Mouse (Mus musculus) hindbrain, postnatal 0 days (tissue): ENCODE measurements around the gene Zdbf2. TPM values are rescaled to one million over a fixed set of nuclear protein-coding genes. Genes with fewer than 3 reads are reported as not detected.

ENCODE experiments used
- ATAC-seq: fragments of 200-750 bp; cut with Nextera tagmentation; 2 replicates; pipeline ENCODE4 v1.8.0; 2017; ENCODE audit warnings: mild to moderate bottlenecking, moderate TSS enrichment, moderate library complexity
- DNase-seq: peaks from one replicate; pipeline ENCODE4 v3.0.0-alpha.2; 2015; ENCODE audit warnings: low spot score
- H3K27ac ChIP-seq: fragments of 300-500 bp; sonication (generic); 2 replicates; pipeline ENCODE4 v1.5.1; 2014; ENCODE audit warnings: mild to moderate bottlenecking
- H3K27me3 ChIP-seq: fragments of 300-500 bp; sonication (generic); 2 replicates; pipeline ENCODE4 v1.6.1; 2014; ENCODE audit warnings: low read length, mixed read lengths; ENCODE audit not compliant: insufficient read depth
- H3K36me3 ChIP-seq: fragments of 300-500 bp; sonication (generic); 2 replicates; pipeline ENCODE4 v1.6.1; 2014; ENCODE audit warnings: low read length, mixed read lengths; ENCODE audit not compliant: insufficient read depth
- H3K4me1 ChIP-seq: fragments of 300-500 bp; sonication (generic); 2 replicates; pipeline ENCODE4 v1.6.1; 2014; ENCODE audit warnings: antibody characterized with exemption, low read length, mixed read lengths; ENCODE audit not compliant: insufficient read depth
- H3K4me2 ChIP-seq: fragments of 300-500 bp; sonication (generic); 2 replicates; pipeline ENCODE4 v1.6.1; 2014; ENCODE audit warnings: low read depth, mild to moderate bottlenecking, low read length, moderate library complexity, mixed read lengths
- H3K4me3 ChIP-seq: fragments of 300-500 bp; sonication (generic); 2 replicates; pipeline ENCODE4 v1.5.1; 2014; ENCODE audit warnings: low read length
- H3K9ac ChIP-seq: fragments of 300-500 bp; sonication (generic); replicated peaks from 2 replicates; pipeline ENCODE4 v1.6.1; 2014; ENCODE audit warnings: mild to moderate bottlenecking, low read length, moderate library complexity, mixed read lengths
- H3K9me3 ChIP-seq: fragments of 300-500 bp; sonication (generic); 2 replicates; pipeline ENCODE4 v1.6.1; 2016; ENCODE audit warnings: low read length, mixed read lengths
- CTCF ChIP-seq: IDR thresholded peaks from 2 replicates; pipeline ENCODE4 v1.5.1; 2016; ENCODE audit warnings: antibody characterized with exemption, control low read depth, low read depth
- WGBS: fragments of 180-500 bp; shearing (Covaris S2); extraction: QIAGEN DNeasy Blood & Tissue Kit; methylation state at CpG from one replicate; pipeline ENCODE4 v1.1.7; 2014; 5-methylcytosine and 5-hydroxymethylcytosine counted together
- polyA plus RNA-seq: library from polyadenylated mRNA; unstranded; fragments of >200 nt; fragmentation: Nextera tagmentation; extraction: Ambion mirVana; gene quantifications from 2 replicates; pipeline ENCODE4 v1.2.1, GENCODE M21; 2015
- total RNA-seq: library from RNA; depleted of rRNA; stranded (reverse); fragments of >200 nt; gene quantifications from 2 replicates; pipeline ENCODE4 v1.2.3, GENCODE M21; 2014

Zdbf2 gene
- total and polyA plus RNA-seq, 2 experiments from 2014 or later, result 17.4 to 38.2 TPM

- Histone ChIP-seq H3K36me3 (no peaks in the 10 kb centered on the region), H3K27ac (no peak overlapping the region), H3K27me3 (peaks cover 52% of the 10 kb centered on the region; the same call in 1 of the 2 replicates), H3K9ac (no peak overlapping the region), H3K4me2 (no peak overlapping the region), H3K9me3 (no peaks in the 10 kb centered on the region), H3K4me1 (no peaks in the 10 kb centered on the region), H3K4me3 (no peak overlapping the region)
- no peak for ATAC-seq
- WGBS, result 48% methylated on average over 17 of the region's 17 CpGs
- no peak for DNase-seq
- no peak for TF ChIP-seq CTCF
Observed at GRCm38 (mm10) chr1:63261041-63261590, 11.9 kb upstream of the Zdbf2 start.

DNA sequence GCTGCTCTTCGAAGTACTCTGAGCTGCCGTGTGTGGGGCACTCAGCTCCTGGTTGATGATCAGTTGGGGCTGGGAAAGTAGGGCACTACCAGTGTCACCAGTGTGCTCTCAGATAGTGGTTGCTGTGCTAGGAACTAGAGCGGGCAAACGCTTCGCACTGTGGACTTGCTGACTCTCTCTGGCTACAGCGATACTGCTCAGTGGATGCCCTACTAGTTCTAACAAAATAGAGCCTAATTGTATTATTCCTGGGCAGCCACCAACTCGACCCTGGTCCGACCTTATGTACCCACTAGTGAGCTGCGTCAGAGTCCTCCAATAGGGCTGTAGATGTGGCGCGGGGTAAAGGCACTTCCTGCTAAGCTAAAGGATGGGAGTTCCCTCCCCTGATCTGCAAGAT is 9.4 kb upstream of the Zdbf2 start:
- H3K27me3 ChIP-seq, result peaks cover 37% of the 10 kb centered on the region; the same call in 1 of the 2 replicates

DNA sequence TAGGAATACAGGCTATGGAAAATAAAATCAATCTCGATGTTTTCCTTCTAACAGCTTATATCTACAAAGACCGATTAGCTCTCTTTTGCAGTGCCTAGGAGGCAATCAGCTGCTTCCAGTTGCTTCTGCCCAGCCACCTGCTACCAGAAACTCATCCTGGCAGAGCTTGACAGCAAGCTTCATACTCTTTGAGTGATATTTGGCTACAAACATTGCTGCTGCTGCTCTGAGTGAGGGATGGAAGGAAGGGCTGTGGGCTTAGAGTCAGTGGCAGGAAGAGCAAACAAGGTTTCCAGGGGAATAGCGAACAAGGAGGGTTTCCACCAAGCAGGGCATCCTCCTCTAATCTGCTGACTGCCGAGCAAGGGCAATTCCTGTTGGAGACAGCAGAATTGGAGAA is 7.6 kb upstream of the Zdbf2 start:
- no peak for TF ChIP-seq CTCF
- Histone ChIP-seq H3K4me2 (no peak overlapping the region), H3K27ac (no peak overlapping the region), H3K27me3 (peaks cover 33% of the 10 kb centered on the region; the same call in 1 of the 2 replicates), H3K36me3 (no peaks in the 10 kb centered on the region), H3K9me3 (no peaks in the 10 kb centered on the region), H3K9ac (no peak overlapping the region), H3K4me3 (no peak overlapping the region), H3K4me1 (no peaks in the 10 kb centered on the region)
- WGBS, result 44% methylated on average over 4 of the region's 4 CpGs
- ATAC-seq, result no peak
- no peak for DNase-seq

More for the DNA sequence above, 9.4 kb upstream of the Zdbf2 start:
- Histone ChIP-seq H3K27ac (no peak overlapping the region), H3K36me3 (no peaks in the 10 kb centered on the region), H3K4me2 (no peak overlapping the region), H3K9ac (no peak overlapping the region), H3K4me3 (no peak overlapping the region), H3K4me1 (no peaks in the 10 kb centered on the region), H3K9me3 (no peaks in the 10 kb centered on the region)
- TF ChIP-seq CTCF, result no peak
- WGBS, result 42% methylated on average over 11 of the region's 11 CpGs
- ATAC-seq (no peak), DNase-seq (no peak)

DNA sequence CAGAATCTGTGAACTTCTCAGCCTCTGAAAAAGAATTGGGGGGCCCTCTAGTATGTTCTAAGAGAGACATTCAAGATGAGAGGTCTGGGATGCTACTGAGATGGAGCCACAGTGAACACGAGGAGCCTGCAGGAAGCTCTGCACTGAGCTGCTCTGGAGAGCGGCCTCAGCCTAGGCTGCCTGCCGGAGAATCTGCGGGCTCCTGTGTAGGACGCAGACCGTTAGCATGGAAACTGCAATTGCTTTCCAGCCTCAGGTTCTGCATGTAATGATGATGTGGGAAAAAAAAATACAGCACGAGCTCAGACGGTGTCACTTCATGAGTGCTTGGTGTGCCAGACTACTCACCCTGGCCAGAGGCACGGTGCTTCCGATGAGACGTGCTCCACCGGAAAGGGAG is 6.9 kb upstream of the Zdbf2 start:
- TF ChIP-seq CTCF, result no peak
- H3K4me3 ChIP-seq, result no peak overlapping the region
- no peak overlapping the region for H3K9ac ChIP-seq
- ATAC-seq (no peak), DNase-seq (peak; percentile 15)
- H3K27me3 ChIP-seq, result peaks cover 35% of the 10 kb centered on the region
- H3K9me3 ChIP-seq, result no peaks in the 10 kb centered on the region
- no peak overlapping the region for H3K4me2 ChIP-seq
- no peaks in the 10 kb centered on the region for H3K4me1 ChIP-seq
- no peak overlapping the region for H3K27ac ChIP-seq
- H3K36me3 ChIP-seq, result no peaks in the 10 kb centered on the region
- WGBS, result 40% methylated on average over 12 of the region's 12 CpGs

GRCm38 (mm10) chr1:63266716-63267115 is 6.3 kb upstream of the Zdbf2 start:
- no peak overlapping the region for H3K4me3 ChIP-seq
- peaks cover 41% of the 10 kb centered on the region for H3K27me3 ChIP-seq
- no peak overlapping the region for H3K4me2 ChIP-seq
- TF ChIP-seq CTCF, result no peak
- ATAC-seq (no peak), DNase-seq (peak; percentile 2)
- no peak overlapping the region for H3K9ac ChIP-seq
- 42% methylated on average over 15 of the region's 15 CpGs for WGBS
- no peak overlapping the region for H3K27ac ChIP-seq
- H3K36me3 ChIP-seq, result no peaks in the 10 kb centered on the region
- no peaks in the 10 kb centered on the region for H3K4me1 ChIP-seq
- no peaks in the 10 kb centered on the region for H3K9me3 ChIP-seq

GRCm38 (mm10) chr1:63272125-63272675 is 865 bp upstream of the Zdbf2 start:
- Histone ChIP-seq H3K9me3 (no peaks in the 10 kb centered on the region), H3K4me2 (peak overlapping the region; percentile 56; the same call in 1 of the 2 replicates), H3K4me3 (no peak overlapping the region), H3K27me3 (peaks cover 22% of the 10 kb centered on the region), H3K4me1 (no peaks in the 10 kb centered on the region), H3K9ac (no peak overlapping the region), H3K27ac (no peak overlapping the region), H3K36me3 (no peaks in the 10 kb centered on the region)
- ATAC-seq (no peak), DNase-seq (no peak)
- WGBS, result 24% methylated on average over 8 of the region's 8 CpGs
- no peak for TF ChIP-seq CTCF

DNA sequence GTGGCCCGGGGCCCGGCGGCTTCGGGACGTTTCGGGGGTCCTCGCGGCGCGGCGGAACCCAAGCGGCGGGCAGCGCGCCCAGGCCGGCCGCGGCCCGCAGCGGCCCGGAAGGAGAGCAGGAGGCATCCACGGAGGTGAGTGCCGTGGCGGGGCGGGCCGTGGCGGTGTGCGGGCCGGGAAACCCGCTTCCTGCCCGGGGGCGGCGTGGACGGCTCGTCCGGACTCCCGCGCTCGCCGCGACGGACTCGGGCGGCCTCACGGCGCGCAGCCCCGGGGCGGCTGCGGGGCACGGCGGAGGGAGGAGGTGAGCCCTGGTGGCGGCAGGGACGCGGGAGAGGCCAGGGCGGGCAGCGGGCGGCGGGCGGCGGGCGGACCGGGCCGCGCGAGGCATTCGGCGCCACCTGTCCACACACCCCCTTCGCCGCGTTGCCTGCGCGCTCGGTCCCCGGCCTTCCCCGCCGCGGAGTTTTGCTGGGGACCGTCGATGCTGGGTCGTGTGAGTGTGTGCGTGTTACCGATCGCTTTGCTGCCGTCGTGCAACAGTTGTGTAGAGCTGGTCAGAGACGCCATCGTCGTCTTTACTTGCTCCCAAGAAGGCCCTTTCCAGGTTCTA is 380 bp downstream of the Zdbf2 start:
- under 1% methylated on average over 64 of the region's 89 CpGs for WGBS
- Histone ChIP-seq H3K4me1 (no peaks in the 10 kb centered on the region), H3K27ac (peak overlapping the region; percentile 76), H3K27me3 (peaks cover 28% of the 10 kb centered on the region), H3K36me3 (no peaks in the 10 kb centered on the region), H3K4me2 (peak overlapping the region; percentile 56), H3K9ac (peak overlapping the region; percentile 67), H3K4me3 (peak overlapping the region; percentile 43), H3K9me3 (no peaks in the 10 kb centered on the region)
- DNase-seq, result no peak
- TF ChIP-seq CTCF, result no peak
- ATAC-seq, result peak; percentile 61
